Mouse (Mus musculus) limb, embryonic 15.5 days (tissue): ENCODE measurements around the gene Gm10134. TPM values are rescaled to one million over a fixed set of nuclear protein-coding genes. Genes with fewer than 3 reads are reported as not detected.

Source experiments
- ATAC-seq: fragments of 200-750 bp; cut with Nextera tagmentation; 2 replicates; pipeline ENCODE4 v1.8.0; 2017; ENCODE audit warnings: low read depth, moderate TSS enrichment; ENCODE audit not compliant: insufficient number of reproducible peaks, low FRiP score, low TSS enrichment
- H3K27ac ChIP-seq: fragments of 300-500 bp; sonication (generic); 2 replicates; pipeline ENCODE4 v1.5.1; 2015; ENCODE audit warnings: moderate library complexity, mild to moderate bottlenecking, inconsistent platforms
- H3K27me3 ChIP-seq: fragments of 300-500 bp; sonication (generic); 2 replicates; pipeline ENCODE4 v1.6.1; 2015; ENCODE audit warnings: inconsistent platforms
- H3K36me3 ChIP-seq: fragments of 300-500 bp; sonication (generic); 2 replicates; pipeline ENCODE4 v1.6.1; 2015; ENCODE audit warnings: inconsistent platforms
- H3K4me1 ChIP-seq: fragments of 300-500 bp; sonication (generic); 2 replicates; pipeline ENCODE4 v1.6.1; 2015; ENCODE audit warnings: inconsistent platforms
- H3K4me2 ChIP-seq: fragments of 300-500 bp; sonication (generic); 2 replicates; pipeline ENCODE4 v1.6.1; 2015; ENCODE audit warnings: mild to moderate bottlenecking, inconsistent platforms
- H3K4me3 ChIP-seq: fragments of 300-500 bp; sonication (generic); 2 replicates; pipeline ENCODE4 v1.5.1; 2015; ENCODE audit warnings: mild to moderate bottlenecking, inconsistent platforms
- H3K9ac ChIP-seq: fragments of 300-500 bp; sonication (generic); 2 replicates; pipeline ENCODE4 v1.6.1; 2015; ENCODE audit warnings: inconsistent platforms
- H3K9me3 ChIP-seq: fragments of 300-500 bp; sonication (generic); 2 replicates; pipeline ENCODE4 v1.6.1; 2016; ENCODE audit warnings: inconsistent platforms
- WGBS: fragments of 180-500 bp; shearing (Covaris S2); methylation state at CpG from one replicate; pipeline ENCODE4 v1.1.7; 2015; 5-methylcytosine and 5-hydroxymethylcytosine counted together
- polyA plus RNA-seq: library from polyadenylated mRNA; unstranded; fragments of >200 nt; fragmentation: Nextera tagmentation; extraction: Ambion mirVana; gene quantifications from 2 replicates; pipeline ENCODE4 v1.2.1, GENCODE M21; 2015

Gene Gm10134
- polyA plus RNA-seq, 1 experiment from 2014 or later, result 1.9 TPM

DNA sequence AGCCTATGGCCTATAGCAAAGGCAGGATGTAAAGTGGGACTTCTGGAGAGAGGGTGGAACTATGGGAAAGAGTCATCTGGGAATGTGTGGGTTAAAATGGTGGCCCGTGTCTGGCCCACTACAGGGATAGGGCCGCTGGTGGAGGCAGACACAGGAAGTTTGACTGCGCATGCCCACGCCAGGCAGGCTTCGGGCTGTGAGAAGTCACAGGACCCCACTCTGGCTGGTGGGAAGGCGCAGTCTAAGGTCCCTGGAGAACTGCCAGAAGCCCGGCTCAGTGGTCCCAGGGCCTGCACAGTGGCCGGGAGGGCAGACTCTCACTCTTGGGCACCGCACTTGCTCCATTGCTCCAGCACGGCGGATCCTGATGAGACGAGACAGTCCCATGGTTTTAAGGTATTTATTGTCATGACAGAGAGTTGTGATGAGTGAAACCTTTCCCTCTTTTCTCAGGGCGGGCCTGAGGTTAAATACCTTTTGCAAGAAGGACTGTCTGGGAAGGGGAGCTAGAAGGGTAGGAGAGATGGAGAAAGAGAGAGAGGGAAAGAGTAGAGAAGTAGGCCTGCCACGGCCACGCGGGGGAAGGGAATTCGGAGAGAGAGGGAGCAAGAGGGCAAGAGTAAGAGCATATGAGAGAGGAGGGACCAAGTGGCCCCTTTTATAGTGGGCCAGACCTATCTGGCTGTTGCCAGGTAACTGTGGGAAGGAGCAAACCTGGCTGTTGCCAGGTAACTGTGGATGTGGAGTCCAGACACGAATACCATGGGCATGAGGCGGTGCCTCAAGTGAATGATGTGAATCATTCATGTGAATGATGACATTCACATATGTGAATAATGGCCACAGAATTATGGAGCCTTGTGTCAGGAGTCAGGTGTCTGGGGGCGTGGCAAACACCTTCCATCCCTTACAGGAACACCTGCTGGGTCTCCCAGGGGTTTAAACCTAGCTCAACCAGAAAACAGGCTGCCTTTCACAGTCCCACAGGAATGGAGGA lies 26.4 kb upstream of the Gm10134 start:
- no peaks in the 10 kb centered on the region for H3K9me3 ChIP-seq
- H3K27me3 ChIP-seq, result no peaks in the 10 kb centered on the region
- 0 out of 2 replicates have a peak, but pooled peaks cover 6% of the 10 kb centered on the region for H3K4me1 ChIP-seq
- ATAC-seq, result 0 out of 2 replicates have a peak, but pooled peaks have one; percentile 35
- H3K36me3 ChIP-seq, result no peaks in the 10 kb centered on the region
- H3K4me2 ChIP-seq, result 0 out of 2 replicates have a peak overlapping the region, but pooled peaks have one; percentile 2
- WGBS, result 69% methylated on average over 20 of the region's 20 CpGs
- no peak overlapping the region for H3K4me3 ChIP-seq
- H3K27ac ChIP-seq, result no peak overlapping the region
- H3K9ac ChIP-seq, result no peak overlapping the region

DNA sequence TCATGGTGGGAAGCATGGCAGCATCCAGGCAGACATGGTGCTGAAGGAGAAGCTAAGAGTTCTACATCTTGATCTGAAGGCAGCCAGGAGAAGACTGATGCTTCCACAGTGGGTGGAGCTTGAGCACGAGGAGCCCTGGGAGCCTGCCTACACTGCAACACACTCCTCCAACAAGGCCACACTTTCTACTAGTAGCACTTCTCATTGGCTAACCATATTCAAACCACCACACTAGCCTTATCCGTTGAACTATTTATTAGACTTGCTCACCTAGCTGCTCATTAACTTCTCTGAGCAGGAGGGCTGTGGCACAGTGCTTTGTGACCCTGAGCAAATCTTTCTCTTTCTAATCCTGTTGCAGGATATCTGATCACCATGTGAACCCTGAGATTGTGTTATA lies 22.0 kb upstream of the Gm10134 start:
- Histone ChIP-seq H3K36me3 (no peaks in the 10 kb centered on the region), H3K9me3 (no peaks in the 10 kb centered on the region), H3K4me3 (no peak overlapping the region), H3K27me3 (no peaks in the 10 kb centered on the region), H3K4me2 (no peak overlapping the region), H3K27ac (no peak overlapping the region), H3K9ac (no peak overlapping the region), H3K4me1 (0 out of 2 replicates have a peak, but pooled peaks cover 6% of the 10 kb centered on the region)
- no peak for ATAC-seq
- WGBS, result 75% methylated on average over 2 of the region's 2 CpGs

GRCm38 (mm10) chr2:28494521-28494920 lies 11.4 kb upstream of the Gm10134 start:
- no peak overlapping the region for H3K4me3 ChIP-seq
- WGBS, result 73% methylated on average over 2 of the region's 2 CpGs
- H3K4me1 ChIP-seq, result peaks cover 13% of the 10 kb centered on the region
- H3K4me2 ChIP-seq, result no peak overlapping the region
- no peaks in the 10 kb centered on the region for H3K9me3 ChIP-seq
- H3K9ac ChIP-seq, result no peak overlapping the region
- no peaks in the 10 kb centered on the region for H3K36me3 ChIP-seq
- no peak overlapping the region for H3K27ac ChIP-seq
- ATAC-seq, result no peak
- H3K27me3 ChIP-seq, result no peaks in the 10 kb centered on the region

GRCm38 (mm10) chr2:28495207-28495756 lies 10.6 kb upstream of the Gm10134 start:
- Histone ChIP-seq H3K4me2 (no peak overlapping the region), H3K4me1 (peaks cover 13% of the 10 kb centered on the region), H3K9me3 (no peaks in the 10 kb centered on the region), H3K9ac (no peak overlapping the region), H3K27ac (no peak overlapping the region), H3K36me3 (no peaks in the 10 kb centered on the region), H3K27me3 (no peaks in the 10 kb centered on the region), H3K4me3 (no peak overlapping the region)
- no peak for ATAC-seq
- 89% methylated on average over 14 of the region's 14 CpGs for WGBS

GRCm38 (mm10) chr2:28495801-28496595 lies 9.9 kb upstream of the Gm10134 start:
- H3K4me2 ChIP-seq, result no peak overlapping the region
- H3K4me1 ChIP-seq, result peaks cover 13% of the 10 kb centered on the region
- H3K27ac ChIP-seq, result peak overlapping the region; percentile 69
- no peak for ATAC-seq
- no peaks in the 10 kb centered on the region for H3K27me3 ChIP-seq
- H3K9me3 ChIP-seq, result no peaks in the 10 kb centered on the region
- 70% methylated on average over 16 of the region's 16 CpGs for WGBS
- H3K9ac ChIP-seq, result no peak overlapping the region
- no peak overlapping the region for H3K4me3 ChIP-seq
- no peaks in the 10 kb centered on the region for H3K36me3 ChIP-seq

DNA sequence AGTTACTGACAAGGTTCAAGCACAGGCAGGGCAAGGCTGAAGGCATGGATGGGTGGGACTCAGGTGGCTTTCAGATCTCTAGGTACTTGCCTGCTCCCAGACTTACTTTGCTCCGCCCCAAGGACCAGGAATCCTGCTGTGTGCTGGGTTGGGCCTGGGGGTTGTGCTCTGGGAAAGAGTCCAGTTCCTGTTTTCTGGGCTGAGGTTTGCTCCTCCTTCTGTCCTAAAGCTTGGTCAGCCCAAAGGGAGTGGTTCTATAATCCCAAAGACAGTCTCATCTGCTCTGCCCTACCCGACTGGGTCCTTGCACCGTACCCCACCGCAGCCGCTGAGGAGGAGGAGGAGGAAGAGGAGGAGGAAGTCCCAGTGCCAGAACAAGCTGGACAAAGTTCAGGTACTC lies 9.2 kb upstream of the Gm10134 start, which contains the start of gene Gbgt1:
Gene Gbgt1, plus strand, starts transcription at position 221 of the 400 bp plus-strand sequence.
- WGBS, result 74% methylated on average over 5 of the region's 5 CpGs
- H3K4me2 ChIP-seq, result no peak within 1 kb of the TSS
- H3K9me3 ChIP-seq, result no peaks in the 10 kb centered on the region
- H3K27ac ChIP-seq, result peak within 1 kb of the TSS; percentile 69
- ATAC-seq, result no peak
- H3K27me3 ChIP-seq, result no peaks in the 10 kb centered on the region
- no peak within 1 kb of the TSS for H3K4me3 ChIP-seq
- no peaks in the 10 kb centered on the region for H3K36me3 ChIP-seq
- no peak within 1 kb of the TSS for H3K9ac ChIP-seq
- peaks cover 13% of the 10 kb centered on the region for H3K4me1 ChIP-seq

GRCm38 (mm10) chr2:28497561-28497960 lies 8.3 kb upstream of the Gm10134 start:
- no peak overlapping the region for H3K4me3 ChIP-seq
- no peak overlapping the region for H3K4me2 ChIP-seq
- no peak for ATAC-seq
- H3K36me3 ChIP-seq, result no peaks in the 10 kb centered on the region
- H3K9me3 ChIP-seq, result no peaks in the 10 kb centered on the region
- H3K27ac ChIP-seq, result no peak overlapping the region
- no peak overlapping the region for H3K9ac ChIP-seq
- WGBS, result 82% methylated on average over 5 of the region's 5 CpGs
- peaks cover 13% of the 10 kb centered on the region for H3K4me1 ChIP-seq
- H3K27me3 ChIP-seq, result no peaks in the 10 kb centered on the region

DNA sequence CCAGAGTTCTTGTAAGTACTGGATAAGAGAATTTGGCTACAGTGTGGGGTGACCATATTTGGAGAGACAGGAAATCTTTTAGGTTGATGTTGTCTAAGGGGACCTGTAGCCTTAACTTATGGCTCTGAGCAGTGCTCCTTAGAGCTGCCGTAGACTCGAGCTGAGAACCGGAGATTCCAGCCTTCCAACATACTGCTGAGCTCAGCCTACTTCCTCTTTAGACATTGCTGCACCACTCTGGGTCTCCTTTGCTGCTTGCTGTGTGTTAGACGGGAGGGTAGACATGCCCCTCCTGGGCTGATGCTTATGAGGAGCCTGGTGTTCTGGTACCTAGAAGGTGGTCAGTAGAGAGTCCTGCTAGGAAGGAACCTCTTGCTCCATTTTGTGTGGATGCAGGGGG lies 7.5 kb upstream of the Gm10134 start:
- Histone ChIP-seq H3K9me3 (no peaks in the 10 kb centered on the region), H3K36me3 (no peaks in the 10 kb centered on the region), H3K4me2 (no peak overlapping the region), H3K4me1 (peaks cover 13% of the 10 kb centered on the region), H3K27me3 (no peaks in the 10 kb centered on the region), H3K27ac (no peak overlapping the region), H3K9ac (no peak overlapping the region), H3K4me3 (no peak overlapping the region)
- WGBS, result 81% methylated on average over 4 of the region's 4 CpGs
- ATAC-seq, result no peak

DNA sequence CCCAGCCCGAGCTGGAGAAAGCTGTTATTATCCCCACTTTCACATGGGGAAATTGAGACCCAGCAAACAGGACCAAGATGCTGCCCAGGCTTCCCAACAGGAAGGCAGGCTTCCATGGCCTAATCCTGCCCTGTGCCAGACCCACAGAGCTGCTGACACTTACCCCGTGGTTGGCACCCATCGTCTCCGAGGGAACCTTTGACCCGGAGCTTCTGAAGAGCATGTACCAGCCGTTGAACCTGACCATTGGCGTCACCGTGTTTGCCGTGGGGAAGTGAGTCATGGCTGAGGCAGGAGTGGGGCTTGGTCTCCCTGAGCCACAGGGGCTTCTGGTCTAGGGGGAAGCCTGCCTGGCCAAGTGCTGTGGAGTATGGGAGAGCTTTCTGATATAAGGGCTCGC lies 2.9 kb upstream of the Gm10134 start:
- WGBS, result 80% methylated on average over 10 of the region's 10 CpGs
- no peaks in the 10 kb centered on the region for H3K36me3 ChIP-seq
- H3K9me3 ChIP-seq, result no peaks in the 10 kb centered on the region
- ATAC-seq, result no peak
- no peaks in the 10 kb centered on the region for H3K27me3 ChIP-seq
- H3K27ac ChIP-seq, result no peak overlapping the region
- H3K4me2 ChIP-seq, result no peak overlapping the region
- H3K9ac ChIP-seq, result no peak overlapping the region
- H3K4me3 ChIP-seq, result no peak overlapping the region
- H3K4me1 ChIP-seq, result no peaks in the 10 kb centered on the region

- no peaks in the 10 kb centered on the region for H3K9me3 ChIP-seq
- H3K36me3 ChIP-seq, result no peaks in the 10 kb centered on the region
- no peaks in the 10 kb centered on the region for H3K4me1 ChIP-seq
- no peak for ATAC-seq
- H3K4me3 ChIP-seq, result no peak overlapping the region
- H3K4me2 ChIP-seq, result no peak overlapping the region
- no peaks in the 10 kb centered on the region for H3K27me3 ChIP-seq
- no peak overlapping the region for H3K9ac ChIP-seq
- no peak overlapping the region for H3K27ac ChIP-seq
- 88% methylated on average over 13 of the region's 13 CpGs for WGBS
Observed at GRCm38 (mm10) chr2:28504676-28505075, 1.2 kb upstream of the Gm10134 start.

DNA sequence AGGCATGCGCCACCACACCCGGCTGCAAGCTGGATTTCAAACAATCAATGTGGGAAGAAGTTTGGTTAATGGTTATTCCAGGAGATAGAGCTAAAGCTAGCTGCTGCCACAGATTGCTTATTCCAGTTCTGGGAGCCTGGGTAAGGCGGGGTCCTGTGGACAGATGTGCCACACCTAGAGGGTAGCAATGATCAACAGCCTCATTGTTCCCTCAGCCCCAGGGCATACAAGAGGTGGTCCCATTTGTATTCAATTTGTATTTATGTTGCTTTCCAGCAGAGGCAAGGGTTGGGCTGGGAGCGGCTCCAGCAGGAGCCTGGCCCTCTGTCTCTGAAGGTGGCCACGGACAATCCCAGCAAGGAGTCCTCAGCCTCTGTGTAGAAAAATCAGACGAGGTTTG lies 396 bp downstream of the Gm10134 start:
- ATAC-seq, result no peak
- Histone ChIP-seq H3K27ac (no peak overlapping the region), H3K9ac (no peak overlapping the region), H3K9me3 (no peaks in the 10 kb centered on the region), H3K4me1 (no peaks in the 10 kb centered on the region), H3K27me3 (peaks cover 3% of the 10 kb centered on the region; the same call in 1 of the 2 replicates), H3K4me3 (no peak overlapping the region), H3K4me2 (no peak overlapping the region), H3K36me3 (no peaks in the 10 kb centered on the region)
- WGBS, result 66% methylated on average over 6 of the region's 6 CpGs
